Mouse (Mus musculus) CH12.LX (cell line): Measurements from ENCODE around the gene Pxk. TPM values are rescaled to one million over a fixed set of nuclear protein-coding genes. Genes with fewer than 3 reads are reported as not detected.
"Not testable (repeated sequence)": the region's sequence is repeated elsewhere in the genome, so short reads cannot be mapped to it uniquely, and the experiment has no call there.

Source experiments
- DNase-seq: peaks from one replicate; pipeline ENCODE4 v3.0.0-alpha.2; 2013; ENCODE audit errors: extremely low read depth
- H3K27ac ChIP-seq: 2 replicates; pipeline ENCODE4 v1.5.1; 2012; ENCODE audit warnings: low read depth, mild to moderate bottlenecking, control low read depth, moderate library complexity; ENCODE audit not compliant: insufficient read depth
- H3K27me3 ChIP-seq: replicated peaks from 2 replicates; pipeline ENCODE3; 2012; ENCODE audit warnings: inconsistent platforms
- H3K36me3 ChIP-seq, 2 experiments: replicated peaks in 1 of 2; 2 replicates each; pipeline versions ENCODE3 to v1.6.1; 2012; ENCODE audit warnings: inconsistent platforms in 1 of 2, low read length in 1 of 2, mild to moderate bottlenecking in 1 of 2, mixed read lengths in 1 of 2, moderate library complexity in 1 of 2; ENCODE audit not compliant: control insufficient read depth in 1 of 2, insufficient read depth in 1 of 2
- H3K4me1 ChIP-seq, 2 experiments: 2 replicates each; pipeline ENCODE4 v1.6.1; 2012; ENCODE audit warnings: inconsistent platforms in 1 of 2, moderate library complexity in 1 of 2; ENCODE audit not compliant: insufficient read depth in 2 of 2, control insufficient read depth in 1 of 2
- H3K4me2 ChIP-seq: 2 replicates; pipeline ENCODE4 v1.6.1; 2012; ENCODE audit warnings: low read depth, mild to moderate bottlenecking, control low read depth; ENCODE audit not compliant: poor library complexity, insufficient read depth, severe bottlenecking
- H3K4me3 ChIP-seq, 3 experiments: fragments of 150-350 bp in 1 of 3; sonication (generic) in 1 of 3; replicated peaks in 1 of 3; 2 replicates each; pipeline versions ENCODE3 to v1.5.1; 2011 to 2012; ENCODE audit warnings: low read depth in 2 of 3, low read length in 2 of 3, mild to moderate bottlenecking in 2 of 3, moderate library complexity in 2 of 3, control low read depth in 1 of 3, improper control_type of control experiment in 1 of 3, inconsistent platforms in 1 of 3, mixed read lengths in 1 of 3; ENCODE audit not compliant: poor library complexity in 1 of 3
- H3K79me2 ChIP-seq: replicated peaks from 2 replicates; pipeline ENCODE4 v1.6.1; 2012; ENCODE audit warnings: mild to moderate bottlenecking, moderate library complexity; ENCODE audit not compliant: control insufficient read depth, poor library complexity, insufficient read depth, severe bottlenecking; ENCODE audit errors: extremely low read depth
- H3K9ac ChIP-seq: 2 replicates; pipeline ENCODE4 v1.6.1; 2012; ENCODE audit warnings: low read depth, mild to moderate bottlenecking, control low read depth, moderate library complexity; ENCODE audit not compliant: insufficient read depth
- H3K9me3 ChIP-seq: replicated peaks from 2 replicates; pipeline ENCODE3; 2012; ENCODE audit warnings: low read length, inconsistent platforms, mixed read lengths
- E2F4 ChIP-seq: IDR thresholded peaks from 2 replicates; pipeline ENCODE4 v1.6.1; 2011; ENCODE audit warnings: low read depth, low read length, improper control_type of control experiment; ENCODE audit not compliant: insufficient replicate concordance
- EP300 ChIP-seq: IDR thresholded peaks from 2 replicates; pipeline ENCODE4 v1.6.1; 2011; ENCODE audit warnings: low read length, improper control_type of control experiment
- GABPA ChIP-seq: IDR thresholded peaks from 2 replicates; pipeline ENCODE4 v1.6.1; 2012; ENCODE audit warnings: low read depth, low read length, improper control_type of control experiment, inconsistent platforms; ENCODE audit not compliant: insufficient replicate concordance
- IRF4 ChIP-seq: IDR thresholded peaks from 2 replicates; pipeline ENCODE4 v1.6.1; 2014; ENCODE audit warnings: low read depth, mild to moderate bottlenecking, inconsistent platforms, low read length, improper control_type of control experiment
- JUN ChIP-seq: IDR thresholded peaks from 2 replicates; pipeline ENCODE4 v1.6.1; 2011; ENCODE audit warnings: low read depth, mild to moderate bottlenecking, low read length, improper control_type of control experiment, moderate library complexity; ENCODE audit not compliant: insufficient read depth
- JUND ChIP-seq: conservative IDR thresholded peaks from 2 replicates; pipeline ENCODE4 v1.6.1; 2011; ENCODE audit warnings: low read depth, low read length, improper control_type of control experiment
- KAT2A ChIP-seq: IDR thresholded peaks from 2 replicates; pipeline ENCODE4 v1.6.1; 2012; ENCODE audit warnings: low read length, improper control_type of control experiment, inconsistent platforms; ENCODE audit not compliant: insufficient replicate concordance
- MXI1 ChIP-seq: IDR thresholded peaks from 2 replicates; pipeline ENCODE4 v1.6.1; 2011; ENCODE audit warnings: mild to moderate bottlenecking, low read depth, low read length, improper control_type of control experiment
- POLR2A ChIP-seq: IDR thresholded peaks from 2 replicates; pipeline ENCODE4 v1.6.1; 2011; ENCODE audit warnings: low read depth, mild to moderate bottlenecking, improper control_type of control experiment, low read length
- RCOR1 ChIP-seq: conservative IDR thresholded peaks from 2 replicates; pipeline ENCODE4 v1.6.1; 2012; ENCODE audit warnings: low read depth, mild to moderate bottlenecking, inconsistent platforms, low read length, improper control_type of control experiment
- USF2 ChIP-seq: conservative IDR thresholded peaks from 2 replicates; pipeline ENCODE4 v1.6.1; 2011; ENCODE audit warnings: low read depth, low read length, improper control_type of control experiment
- ZC3H11A ChIP-seq: IDR thresholded peaks from 2 replicates; pipeline ENCODE4 v1.6.1; 2012; ENCODE audit warnings: low read depth, mild to moderate bottlenecking, inconsistent platforms, low read length, improper control_type of control experiment
- ZKSCAN1 ChIP-seq: IDR thresholded peaks from 2 replicates; pipeline ENCODE4 v1.6.1; 2012; ENCODE audit warnings: low read depth, inconsistent platforms, low read length, improper control_type of control experiment, borderline replicate concordance
- ZMIZ1 ChIP-seq: IDR thresholded peaks from 2 replicates; pipeline ENCODE4 v1.6.1; 2012; ENCODE audit warnings: low read depth, mild to moderate bottlenecking, inconsistent platforms, low read length, improper control_type of control experiment
- ZNF384 ChIP-seq: IDR thresholded peaks from 2 replicates; pipeline ENCODE4 v1.6.1; 2012; ENCODE audit warnings: low read depth, low read length, improper control_type of control experiment, inconsistent platforms
- dilution Hi-C: fragments of 300-500 bp; cut with MboI; formaldehyde crosslinking; loops from 2 replicates; pipeline ENCODE4 v1.14.3; 2020; ENCODE audit warnings: low sequenced_read_pairs; ENCODE audit not compliant: extremely low pct_unique_long_range_greater_than_20kb, extremely low pct_ligation_motif_present
- in situ Hi-C: fragments of 300-500 bp; cut with MboI; formaldehyde crosslinking; loops from 3 replicates; pipeline ENCODE4 v1.14.3; 2019; ENCODE audit warnings: low sequenced_read_pairs, low pct_ligation_motif_present, low pct_unique_long_range_greater_than_20kb, mixed read lengths
- polyA plus RNA-seq: library from polyadenylated mRNA; unstranded; fragments of >175 nt; gene quantifications from 2 replicates; pipeline ENCODE4 v1.2.1, GENCODE M21; 2012; ENCODE audit warnings: low read depth; ENCODE audit not compliant: insufficient read length
- total RNA-seq, 2 experiments: library from RNA; depleted of rRNA; stranded (reverse); fragments of 300-350 nt in 1 of 2; fragments of >200 nt in 1 of 2; gene quantifications; 2 replicates each; pipeline ENCODE4 v1.2.3; 2012 to 2014

Pxk gene
- total and polyA plus RNA-seq, 3 experiments: 11.7 to 55.7 (median 28.9) TPM

- TF ChIP-seq JUND (no peak), ZNF384 (no peak)
- peaks cover 4 to 34% of the 10 kb centered on the region in 2 experiments; a peak in 3 of 4 replicates for H3K4me1 ChIP-seq
- dilution Hi-C loops (no loop called here), in situ Hi-C loops (no loop called here)
- H3K9me3 ChIP-seq: no peaks in the 10 kb centered on the region
- no peak overlapping the region for H3K9ac ChIP-seq
- H3K79me2 ChIP-seq: no peaks in the 10 kb centered on the region; the same call in 1 of the 2 replicates
- H3K36me3 ChIP-seq: peaks cover 35 to 78% of the 10 kb centered on the region in 2 experiments
- no peak overlapping the region for H3K27ac ChIP-seq
- no peaks in the 10 kb centered on the region for H3K27me3 ChIP-seq
- DNase-seq: no peak
- no peak overlapping the region for H3K4me2 ChIP-seq
- no peak overlapping the region for H3K4me3 ChIP-seq
Observed at GRCm38 (mm10) chr14:8123141-8123540, 25.1 kb downstream of the Pxk start.

DNA sequence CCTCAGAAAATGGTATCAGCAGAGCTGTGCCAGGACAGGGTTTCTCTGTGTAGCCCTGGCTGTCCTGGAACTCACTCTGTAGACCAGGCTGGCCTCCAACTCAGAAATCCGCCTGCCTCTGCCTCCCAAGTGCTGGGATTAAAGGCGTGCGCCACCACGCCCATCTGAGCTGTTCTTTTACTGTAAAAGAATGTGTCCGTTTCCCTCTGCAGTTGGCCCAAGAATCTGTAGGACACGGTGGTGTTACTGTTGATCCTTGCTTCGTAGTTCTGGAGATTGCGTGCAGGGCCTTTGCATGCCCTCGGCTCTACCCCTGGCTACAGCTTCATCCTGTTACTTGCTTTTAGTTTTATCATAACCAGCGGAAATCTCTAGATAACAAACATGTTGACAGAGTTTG lies 25.6 kb downstream of the Pxk start:
- H3K9ac ChIP-seq, DNase-seq, dilution Hi-C loops, H3K9me3 ChIP-seq, in situ Hi-C loops, H3K27ac ChIP-seq, H3K4me2 ChIP-seq, H3K79me2 ChIP-seq, H3K27me3 ChIP-seq, H3K4me3 ChIP-seq: not testable (repeated sequence)
- Histone ChIP-seq H3K4me1 (peaks cover 6 to 33% of the 10 kb centered on the region in 2 experiments), H3K36me3 (peaks cover 35 to 73% of the 10 kb centered on the region in 2 experiments)

- in situ Hi-C loops: no loop called here
- Histone ChIP-seq H3K27me3 (no peaks in the 10 kb centered on the region), H3K9me3 (no peaks in the 10 kb centered on the region), H3K79me2 (no peaks in the 10 kb centered on the region; the same call in 1 of the 2 replicates), H3K9ac (no peak overlapping the region), H3K36me3 (peaks cover 35 to 71% of the 10 kb centered on the region in 2 experiments), H3K4me1 (peaks cover 8 to 32% of the 10 kb centered on the region in 2 experiments), H3K4me2 (no peak overlapping the region), H3K4me3 (no peak overlapping the region), H3K27ac (no peak overlapping the region)
- TF ChIP-seq IRF4: no peak
- no peak for TF ChIP-seq GABPA
- no peak for TF ChIP-seq ZNF384
- no peak for TF ChIP-seq ZC3H11A
- TF ChIP-seq JUN: no peak
- TF ChIP-seq ZMIZ1: no peak
- TF ChIP-seq KAT2A: no peak
- no peak for TF ChIP-seq USF2
- TF ChIP-seq EP300: no peak
- TF ChIP-seq ZKSCAN1: no peak
- TF ChIP-seq POLR2A: no peak
- no peak for TF ChIP-seq MXI1
- TF ChIP-seq E2F4: no peak
- no peak for TF ChIP-seq RCOR1
- dilution Hi-C loops: no loop called here
- DNase-seq: no peak
Observed at GRCm38 (mm10) chr14:8124046-8124881, 26.3 kb downstream of the Pxk start.
